Mouse (Mus musculus): ENCODE data around the gene Grk5. TPM values are rescaled to one million over a fixed set of nuclear protein-coding genes. Genes with fewer than 3 reads are reported as not detected.
"Not testable (repeated sequence)": the region's sequence is repeated elsewhere in the genome, so short reads cannot be mapped to it uniquely, and the experiment has no call there.

The Grk5 gene
- polyA plus RNA-seq (2016; fragmentation: Nextera tagmentation; extraction: Ambion mirVana), result 2.8 and 3.4 TPM in 2 replicates

- Histone ChIP-seq H3K36me3 (no peaks in the 10 kb centered on the region), H3K27ac (replicated peaks) (peak within 1 kb of the TSS; percentile 95), H3K4me2 (replicated peaks) (peak within 1 kb of the TSS; percentile 71), H3K27me3 (no peaks in the 10 kb centered on the region), H3K4me3 (peak within 1 kb of the TSS; percentile 81), H3K9ac (replicated peaks) (peak within 1 kb of the TSS; percentile 86), H3K9me3 (no peaks in the 10 kb centered on the region), H3K4me1 (peaks cover 18% of the 10 kb centered on the region)
- WGBS, result under 1% methylated on average over 54 of the region's 55 CpGs
- ATAC-seq (ENCODE audit: low FRiP score, low read depth), result peak; percentile 99
These were observed at the start of gene Grk5 for GRCm38 (mm10) chr19:60889714-60890315. TSS of gene Grk5 (plus strand) at chr19:60889749.

- no peak for ATAC-seq (ENCODE audit: low FRiP score, low read depth)
- Histone ChIP-seq H3K4me1 (no peaks in the 10 kb centered on the region), H3K36me3 (peaks cover 46% of the 10 kb centered on the region)
These were observed 46.2 kb upstream of the Grk5 start for GRCm38 (mm10) chr19:60843324-60843723.

GRCm38 (mm10) chr19:60845731-60846130 lies 43.8 kb upstream of the Grk5 start:
- H3K4me2 ChIP-seq (replicated peaks), result no peak overlapping the region
- H3K36me3 ChIP-seq, result peaks cover 34% of the 10 kb centered on the region
- ATAC-seq (ENCODE audit: low FRiP score, low read depth), result no peak
- no peak overlapping the region for H3K9ac ChIP-seq (replicated peaks)
- no peak overlapping the region for H3K27ac ChIP-seq (replicated peaks)
- no peaks in the 10 kb centered on the region for H3K27me3 ChIP-seq
- no peak overlapping the region for H3K4me3 ChIP-seq
- H3K4me1 ChIP-seq, result no peaks in the 10 kb centered on the region
- no peaks in the 10 kb centered on the region for H3K9me3 ChIP-seq

More at GRCm38 (mm10) chr19:60843324-60843723, 46.2 kb upstream of the Grk5 start:
- Histone ChIP-seq H3K4me2 (replicated peaks) (no peak overlapping the region), H3K4me3 (no peak overlapping the region), H3K27ac (replicated peaks) (no peak overlapping the region), H3K9ac (replicated peaks) (no peak overlapping the region), H3K27me3 (no peaks in the 10 kb centered on the region), H3K9me3 (no peaks in the 10 kb centered on the region)

GRCm38 (mm10) chr19:60860868-60861700 lies 28.5 kb upstream of the Grk5 start, which contains the start of gene Sfxn4:
TSS of gene Sfxn4 (minus strand) at chr19:60861479.
- ATAC-seq (ENCODE audit: low FRiP score, low read depth), result peak; percentile 99
- Histone ChIP-seq H3K9ac (replicated peaks) (peak within 1 kb of the TSS; percentile 68), H3K4me1 (no peaks in the 10 kb centered on the region), H3K36me3 (peaks cover 23% of the 10 kb centered on the region), H3K9me3 (no peaks in the 10 kb centered on the region), H3K27ac (replicated peaks) (peak within 1 kb of the TSS; percentile 66), H3K27me3 (no peaks in the 10 kb centered on the region), H3K4me3 (peak within 1 kb of the TSS; percentile 56), H3K4me2 (replicated peaks) (peak within 1 kb of the TSS; percentile 72)
- 3% methylated on average over 30 of the region's 30 CpGs for WGBS

- H3K36me3 ChIP-seq, result peaks cover 48% of the 10 kb centered on the region
- not testable (repeated sequence) for H3K4me2 ChIP-seq (replicated peaks); H3K27me3 ChIP-seq; H3K9ac ChIP-seq (replicated peaks); H3K4me3 ChIP-seq; H3K4me1 ChIP-seq; H3K27ac ChIP-seq (replicated peaks); H3K9me3 ChIP-seq; ATAC-seq (ENCODE audit: low FRiP score, low read depth)
- 94% methylated on average over 4 of the region's 4 CpGs for WGBS
These were observed 23.4 kb upstream of the Grk5 start for GRCm38 (mm10) chr19:60866169-60866568.

- Histone ChIP-seq H3K9ac (replicated peaks) (no peak overlapping the region), H3K27ac (replicated peaks) (no peak overlapping the region), H3K4me2 (replicated peaks) (no peak overlapping the region), H3K36me3 (peaks cover 30% of the 10 kb centered on the region), H3K27me3 (no peaks in the 10 kb centered on the region), H3K4me1 (peaks cover 14% of the 10 kb centered on the region), H3K4me3 (no peak overlapping the region), H3K9me3 (no peaks in the 10 kb centered on the region)
- no peak for ATAC-seq (ENCODE audit: low FRiP score, low read depth)
- 85% methylated on average over 1 of the region's 1 CpGs for WGBS
These were observed 19.1 kb upstream of the Grk5 start for GRCm38 (mm10) chr19:60870489-60870888.

GRCm38 (mm10) chr19:60871366-60871765 lies 18.2 kb upstream of the Grk5 start:
- Histone ChIP-seq H3K4me1 (peaks cover 14% of the 10 kb centered on the region), H3K4me2 (replicated peaks) (no peak overlapping the region), H3K9ac (replicated peaks) (no peak overlapping the region), H3K9me3 (no peaks in the 10 kb centered on the region), H3K27me3 (no peaks in the 10 kb centered on the region), H3K27ac (replicated peaks) (no peak overlapping the region), H3K36me3 (peaks cover 30% of the 10 kb centered on the region), H3K4me3 (no peak overlapping the region)
- WGBS, result 89% methylated on average over 5 of the region's 5 CpGs
- ATAC-seq (ENCODE audit: low FRiP score, low read depth), result no peak

GRCm38 (mm10) chr19:60872272-60872671 lies 17.3 kb upstream of the Grk5 start:
- no peak for ATAC-seq (ENCODE audit: low FRiP score, low read depth)
- 14% methylated on average over 1 of the region's 1 CpGs for WGBS
- no peaks in the 10 kb centered on the region for H3K27me3 ChIP-seq
- no peak overlapping the region for H3K27ac ChIP-seq (replicated peaks)
- H3K4me3 ChIP-seq, result no peak overlapping the region
- H3K4me2 ChIP-seq (replicated peaks), result no peak overlapping the region
- peaks cover 14% of the 10 kb centered on the region for H3K4me1 ChIP-seq
- no peaks in the 10 kb centered on the region for H3K9me3 ChIP-seq
- no peak overlapping the region for H3K9ac ChIP-seq (replicated peaks)
- H3K36me3 ChIP-seq, result peaks cover 21% of the 10 kb centered on the region

- Histone ChIP-seq H3K27me3 (no peaks in the 10 kb centered on the region), H3K36me3 (peaks cover 14% of the 10 kb centered on the region), H3K4me2 (replicated peaks) (peak overlapping the region; percentile 69), H3K4me1 (peaks cover 14% of the 10 kb centered on the region), H3K27ac (replicated peaks) (peak overlapping the region; percentile 67; the same call in 1 of the 2 replicates), H3K9me3 (no peaks in the 10 kb centered on the region), H3K9ac (replicated peaks) (peak overlapping the region; percentile 68), H3K4me3 (peak overlapping the region; percentile 67)
- 30% methylated on average over 4 of the region's 4 CpGs for WGBS
- ATAC-seq (ENCODE audit: low FRiP score, low read depth), result no peak
These were observed 16.0 kb upstream of the Grk5 start for GRCm38 (mm10) chr19:60873501-60873900.

- peak; percentile 99 for ATAC-seq (ENCODE audit: low FRiP score, low read depth)
- H3K4me3 ChIP-seq, result peak within 1 kb of the TSS; percentile 67
- H3K4me1 ChIP-seq, result peaks cover 14% of the 10 kb centered on the region
- peaks cover 9% of the 10 kb centered on the region for H3K36me3 ChIP-seq
- H3K9me3 ChIP-seq, result no peaks in the 10 kb centered on the region
- 0% methylated on average over 28 of the region's 28 CpGs for WGBS
- peak within 1 kb of the TSS; percentile 67 for H3K27ac ChIP-seq (replicated peaks)
- peak within 1 kb of the TSS; percentile 69 for H3K4me2 ChIP-seq (replicated peaks)
- H3K27me3 ChIP-seq, result no peaks in the 10 kb centered on the region
- peak within 1 kb of the TSS; percentile 68 for H3K9ac ChIP-seq (replicated peaks)
These were observed 15.4 kb upstream of the Grk5 start, which contains the start of gene Prdx3 for GRCm38 (mm10) chr19:60874064-60874694. TSS of gene Prdx3 (minus strand) at chr19:60874556.

- no peak overlapping the region for H3K27ac ChIP-seq (replicated peaks)
- 4% methylated on average over 3 of the region's 3 CpGs for WGBS
- ATAC-seq (ENCODE audit: low FRiP score, low read depth), result no peak
- no peaks in the 10 kb centered on the region for H3K9me3 ChIP-seq
- H3K36me3 ChIP-seq, result no peaks in the 10 kb centered on the region
- no peaks in the 10 kb centered on the region for H3K4me1 ChIP-seq
- no peak overlapping the region for H3K4me2 ChIP-seq (replicated peaks)
- no peak overlapping the region for H3K9ac ChIP-seq (replicated peaks)
- no peaks in the 10 kb centered on the region for H3K27me3 ChIP-seq
- no peak overlapping the region for H3K4me3 ChIP-seq
These were observed 6.4 kb upstream of the Grk5 start for GRCm38 (mm10) chr19:60883129-60883528.

GRCm38 (mm10) chr19:60887637-60888036 lies 1.9 kb upstream of the Grk5 start:
- H3K9me3 ChIP-seq, result no peaks in the 10 kb centered on the region
- 86% methylated on average over 2 of the region's 2 CpGs for WGBS
- no peak overlapping the region for H3K27ac ChIP-seq (replicated peaks)
- no peak overlapping the region for H3K4me2 ChIP-seq (replicated peaks)
- no peak for ATAC-seq (ENCODE audit: low FRiP score, low read depth)
- no peak overlapping the region for H3K9ac ChIP-seq (replicated peaks)
- H3K4me3 ChIP-seq, result no peak overlapping the region
- H3K4me1 ChIP-seq, result peaks cover 18% of the 10 kb centered on the region
- no peaks in the 10 kb centered on the region for H3K27me3 ChIP-seq
- no peaks in the 10 kb centered on the region for H3K36me3 ChIP-seq

Measured in midbrain, embryonic 12.5 days (tissue).